Mouse (Mus musculus): ENCODE data around the gene Gga1. TPM values are rescaled to one million over a fixed set of nuclear protein-coding genes. Genes with fewer than 3 reads are reported as not detected.
A peak's percentile ranks its signal among the peaks of the same experiment; 100 is the strongest.

Gga1 gene
- polyA plus RNA-seq, 1 experiment from 2014 or later, result 31.7 TPM

DNA sequence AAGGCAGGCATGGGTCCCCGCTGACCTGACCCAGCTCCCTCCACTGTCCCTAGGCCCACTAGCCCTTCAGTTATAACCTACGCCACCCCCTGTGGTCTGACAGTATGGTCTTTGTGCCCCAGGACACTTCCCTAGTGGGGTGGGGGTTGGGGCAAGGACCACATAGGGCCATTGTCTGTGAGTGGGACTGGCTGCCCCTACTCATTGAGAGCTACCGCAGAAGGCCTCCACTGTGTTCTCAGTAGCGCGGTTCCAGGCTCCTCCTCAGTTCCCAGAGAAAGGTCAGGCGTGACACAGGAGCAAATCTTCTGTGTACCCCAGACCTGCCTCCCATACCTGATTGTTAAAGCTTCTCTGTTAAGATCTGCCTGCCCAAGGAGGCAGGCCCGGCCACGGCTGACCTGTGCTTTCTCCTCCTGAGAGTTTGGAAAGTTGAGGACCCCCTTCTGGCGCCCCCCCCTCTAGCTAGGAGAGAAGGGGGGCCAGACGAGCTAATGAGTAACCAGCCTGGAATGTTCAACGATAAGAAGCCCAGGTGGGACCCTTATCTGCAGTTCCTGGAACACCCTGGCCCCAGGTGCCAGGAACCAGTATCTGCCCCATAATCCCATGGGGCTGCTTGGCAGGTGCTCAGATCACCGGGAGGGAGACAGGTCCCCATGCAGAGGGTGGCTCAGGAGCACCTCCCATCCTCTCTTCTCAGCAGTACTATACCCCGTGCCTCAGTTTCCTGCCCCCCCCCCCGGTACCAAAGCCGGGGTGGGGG is 26.7 kb upstream of the Gga1 start:
- Histone ChIP-seq H3K9ac (replicated peaks; ENCODE audit: low read depth, low read length) (no peak overlapping the region), H3K9me3 (ENCODE audit: control insufficient read depth, low read length) (no peaks in the 10 kb centered on the region), H3K4me1 (ENCODE audit: control insufficient read depth, insufficient read depth, low read length) (0 out of 2 replicates have a peak, but pooled peaks cover 2% of the 10 kb centered on the region), H3K27me3 (ENCODE audit: control insufficient read depth, insufficient read depth, low read length) (no peaks in the 10 kb centered on the region), H3K27ac (ENCODE audit: low read depth, low read length) (no peak overlapping the region), H3K4me2 (ENCODE audit: low read depth, low read length) (no peak overlapping the region), H3K4me3 (ENCODE audit: low read depth, low read length) (no peak overlapping the region), H3K36me3 (ENCODE audit: control insufficient read depth, insufficient read depth, low read length) (no peaks in the 10 kb centered on the region)
- ATAC-seq (ENCODE audit: low read depth), result no peak
- WGBS, result 71% methylated on average over 15 of the region's 15 CpGs

DNA sequence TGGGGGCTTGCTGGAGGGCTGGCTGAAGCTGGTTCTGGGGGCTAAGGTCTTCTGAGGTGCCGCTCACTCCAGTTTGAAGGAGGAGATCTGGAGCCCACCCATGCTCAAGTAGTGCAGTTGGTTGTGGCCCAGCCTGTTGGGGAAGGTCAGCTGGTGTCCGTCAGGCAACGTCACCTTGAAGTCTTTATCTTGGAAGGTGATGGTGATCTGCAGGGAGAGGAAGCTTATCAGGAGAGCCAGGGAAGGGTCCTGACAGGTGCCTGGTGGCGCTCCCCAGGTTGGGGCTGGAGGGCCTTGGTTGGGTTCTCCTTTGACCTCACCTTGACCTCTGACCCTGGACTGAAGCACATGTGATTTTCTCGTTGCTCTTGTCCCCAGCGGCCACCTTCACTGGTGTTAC is 26.0 kb upstream of the Gga1 start:
- no peaks in the 10 kb centered on the region for H3K36me3 ChIP-seq (ENCODE audit: control insufficient read depth, insufficient read depth, low read length)
- no peak for ATAC-seq (ENCODE audit: low read depth)
- no peaks in the 10 kb centered on the region for H3K9me3 ChIP-seq (ENCODE audit: control insufficient read depth, low read length)
- H3K4me3 ChIP-seq (ENCODE audit: low read depth, low read length), result no peak overlapping the region
- no peaks in the 10 kb centered on the region for H3K27me3 ChIP-seq (ENCODE audit: control insufficient read depth, insufficient read depth, low read length)
- H3K27ac ChIP-seq (ENCODE audit: low read depth, low read length), result no peak overlapping the region
- no peak overlapping the region for H3K4me2 ChIP-seq (ENCODE audit: low read depth, low read length)
- WGBS, result 80% methylated on average over 6 of the region's 6 CpGs
- no peaks in the 10 kb centered on the region for H3K4me1 ChIP-seq (ENCODE audit: control insufficient read depth, insufficient read depth, low read length)
- H3K9ac ChIP-seq (replicated peaks; ENCODE audit: low read depth, low read length), result no peak overlapping the region

DNA sequence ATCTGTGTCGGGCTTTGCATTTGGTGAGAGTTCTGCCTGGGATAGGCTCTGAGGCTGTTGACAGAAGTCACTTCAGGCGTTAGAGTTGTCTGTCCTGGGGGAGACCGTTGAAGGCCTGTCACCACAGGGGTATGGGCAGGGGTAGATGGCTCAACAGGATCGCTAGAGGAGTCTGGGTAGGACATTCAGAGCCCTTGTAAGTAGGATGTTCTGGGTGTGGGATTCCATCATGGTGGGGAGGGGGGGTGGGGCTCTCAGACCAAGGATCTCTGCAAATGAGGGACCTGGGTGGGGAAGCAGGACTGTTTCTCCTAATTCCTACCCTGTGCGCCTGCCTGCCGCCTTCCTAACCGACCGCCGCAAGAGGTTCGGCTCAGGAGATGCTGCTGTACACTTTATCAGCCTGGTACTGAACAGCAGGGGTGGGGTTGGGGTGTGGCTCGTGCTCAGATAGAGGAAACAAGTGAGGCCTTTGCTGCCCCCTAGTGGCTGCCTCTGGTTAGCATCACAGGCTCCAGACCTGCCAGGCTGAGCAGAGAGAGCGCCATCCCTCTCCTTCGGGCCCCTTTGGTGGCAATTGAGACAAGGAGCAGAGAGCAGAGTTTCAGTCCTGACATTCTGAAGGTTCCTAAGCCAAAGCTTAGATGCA is 25.4 kb upstream of the Gga1 start:
- peak; percentile 88; the same call in 1 of the 2 replicates for ATAC-seq (ENCODE audit: low read depth)
- H3K4me1 ChIP-seq (ENCODE audit: control insufficient read depth, insufficient read depth, low read length), result no peaks in the 10 kb centered on the region
- 15% methylated on average over 13 of the region's 13 CpGs for WGBS
- H3K9ac ChIP-seq (replicated peaks; ENCODE audit: low read depth, low read length), result no peak overlapping the region
- H3K27me3 ChIP-seq (ENCODE audit: control insufficient read depth, insufficient read depth, low read length), result no peaks in the 10 kb centered on the region
- H3K9me3 ChIP-seq (ENCODE audit: control insufficient read depth, low read length), result no peaks in the 10 kb centered on the region
- no peaks in the 10 kb centered on the region for H3K36me3 ChIP-seq (ENCODE audit: control insufficient read depth, insufficient read depth, low read length)
- no peak overlapping the region for H3K4me3 ChIP-seq (ENCODE audit: low read depth, low read length)
- no peak overlapping the region for H3K4me2 ChIP-seq (ENCODE audit: low read depth, low read length)
- no peak overlapping the region for H3K27ac ChIP-seq (ENCODE audit: low read depth, low read length)

DNA sequence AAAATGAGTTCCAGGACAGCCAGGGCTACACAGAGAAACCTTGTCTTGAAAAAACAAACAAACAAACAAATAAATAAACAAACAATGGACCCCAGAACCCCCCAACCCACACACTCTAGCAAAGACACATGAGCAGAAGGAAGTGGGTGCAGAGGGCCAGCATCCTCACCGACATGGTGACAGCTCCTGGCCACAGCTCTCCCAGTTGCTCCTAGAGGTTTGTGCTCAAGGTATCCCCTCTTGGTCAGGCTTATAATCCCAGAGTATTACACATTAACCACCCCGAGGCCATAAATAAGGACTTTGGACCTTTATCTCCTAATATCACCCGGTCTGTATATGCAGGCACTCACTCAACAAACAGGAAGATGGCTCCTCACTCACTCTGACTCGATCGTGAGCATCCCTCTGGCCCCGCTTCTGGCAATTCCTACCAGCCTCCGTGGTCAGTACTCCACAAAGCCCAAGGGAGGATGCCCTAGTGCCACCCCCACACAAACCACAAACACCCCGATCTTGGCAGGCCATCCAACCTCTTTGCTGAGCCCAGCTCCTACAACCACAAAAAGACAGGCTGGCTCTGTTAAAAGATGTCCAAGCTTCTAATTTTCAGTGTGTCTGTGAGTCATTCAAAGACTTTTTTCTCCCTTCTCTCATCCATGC is 21.6 kb upstream of the Gga1 start, which contains the start of gene Lgals2:
TSS of gene Lgals2 (minus strand) at position 227 of the 663 bp plus-strand sequence.
- no peaks in the 10 kb centered on the region for H3K36me3 ChIP-seq (ENCODE audit: control insufficient read depth, insufficient read depth, low read length)
- H3K27me3 ChIP-seq (ENCODE audit: control insufficient read depth, insufficient read depth, low read length), result no peaks in the 10 kb centered on the region
- no peaks in the 10 kb centered on the region for H3K9me3 ChIP-seq (ENCODE audit: control insufficient read depth, low read length)
- 76% methylated on average over 8 of the region's 8 CpGs for WGBS
- no peaks in the 10 kb centered on the region for H3K4me1 ChIP-seq (ENCODE audit: control insufficient read depth, insufficient read depth, low read length)
- no peak within 1 kb of the TSS for H3K9ac ChIP-seq (replicated peaks; ENCODE audit: low read depth, low read length)
- H3K4me2 ChIP-seq (ENCODE audit: low read depth, low read length), result no peak within 1 kb of the TSS
- no peak within 1 kb of the TSS for H3K4me3 ChIP-seq (ENCODE audit: low read depth, low read length)
- ATAC-seq (ENCODE audit: low read depth), result no peak
- no peak within 1 kb of the TSS for H3K27ac ChIP-seq (ENCODE audit: low read depth, low read length)

DNA sequence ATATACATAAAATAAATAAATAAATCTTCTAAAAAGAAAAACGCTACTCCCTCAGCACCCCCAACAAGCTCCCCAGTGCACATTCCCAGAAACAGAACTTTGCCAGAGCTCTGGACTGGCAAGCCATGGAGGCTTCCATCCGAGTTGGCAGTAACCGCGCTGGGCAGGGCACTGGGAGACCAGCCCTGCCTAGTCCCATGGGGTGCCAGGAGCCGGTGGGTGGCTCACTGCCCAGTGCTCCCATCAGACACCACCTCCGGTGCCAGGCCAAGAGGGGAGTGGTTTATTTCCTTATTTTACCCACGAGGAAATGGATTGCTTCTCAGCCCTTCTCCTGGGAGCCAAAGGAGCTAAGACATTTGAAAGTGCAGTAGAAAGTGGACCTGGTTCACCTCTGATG is 20.0 kb upstream of the Gga1 start:
- H3K27me3 ChIP-seq (ENCODE audit: control insufficient read depth, insufficient read depth, low read length), result no peaks in the 10 kb centered on the region

DNA sequence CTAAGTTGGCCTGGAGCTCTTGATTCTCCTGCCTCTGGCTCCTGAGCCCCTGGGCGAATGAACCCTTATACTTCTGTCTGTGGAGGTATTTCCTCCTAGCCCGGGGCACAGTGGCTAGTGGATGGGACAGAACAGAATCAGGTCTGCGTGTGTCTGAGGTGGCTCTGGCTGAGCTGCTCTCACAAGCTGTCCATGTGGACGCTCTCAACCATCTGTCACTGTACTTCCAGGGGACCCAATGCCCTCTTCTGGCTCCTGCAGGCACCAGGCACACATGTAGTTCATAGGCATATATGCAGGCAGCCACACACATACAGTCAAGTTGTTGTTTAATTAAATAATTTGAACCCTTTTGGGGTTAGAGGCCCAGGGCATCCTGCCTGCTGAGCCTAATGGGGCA is 17.7 kb upstream of the Gga1 start:
- Histone ChIP-seq H3K4me2 (ENCODE audit: low read depth, low read length) (no peak overlapping the region), H3K4me1 (ENCODE audit: control insufficient read depth, insufficient read depth, low read length) (no peaks in the 10 kb centered on the region), H3K27ac (ENCODE audit: low read depth, low read length) (no peak overlapping the region), H3K4me3 (ENCODE audit: low read depth, low read length) (no peak overlapping the region), H3K9me3 (ENCODE audit: control insufficient read depth, low read length) (no peaks in the 10 kb centered on the region), H3K36me3 (ENCODE audit: control insufficient read depth, insufficient read depth, low read length) (no peaks in the 10 kb centered on the region), H3K27me3 (ENCODE audit: control insufficient read depth, insufficient read depth, low read length) (no peaks in the 10 kb centered on the region), H3K9ac (replicated peaks; ENCODE audit: low read depth, low read length) (no peak overlapping the region)
- 76% methylated on average over 4 of the region's 4 CpGs for WGBS
- ATAC-seq (ENCODE audit: low read depth), result no peak

More for the DNA sequence above, 20.0 kb upstream of the Gga1 start:
- WGBS, result 76% methylated on average over 7 of the region's 7 CpGs
- Histone ChIP-seq H3K9ac (replicated peaks; ENCODE audit: low read depth, low read length) (no peak overlapping the region), H3K27ac (ENCODE audit: low read depth, low read length) (no peak overlapping the region), H3K9me3 (ENCODE audit: control insufficient read depth, low read length) (no peaks in the 10 kb centered on the region), H3K36me3 (ENCODE audit: control insufficient read depth, insufficient read depth, low read length) (no peaks in the 10 kb centered on the region), H3K4me3 (ENCODE audit: low read depth, low read length) (no peak overlapping the region), H3K4me1 (ENCODE audit: control insufficient read depth, insufficient read depth, low read length) (no peaks in the 10 kb centered on the region), H3K4me2 (ENCODE audit: low read depth, low read length) (no peak overlapping the region)
- no peak for ATAC-seq (ENCODE audit: low read depth)

DNA sequence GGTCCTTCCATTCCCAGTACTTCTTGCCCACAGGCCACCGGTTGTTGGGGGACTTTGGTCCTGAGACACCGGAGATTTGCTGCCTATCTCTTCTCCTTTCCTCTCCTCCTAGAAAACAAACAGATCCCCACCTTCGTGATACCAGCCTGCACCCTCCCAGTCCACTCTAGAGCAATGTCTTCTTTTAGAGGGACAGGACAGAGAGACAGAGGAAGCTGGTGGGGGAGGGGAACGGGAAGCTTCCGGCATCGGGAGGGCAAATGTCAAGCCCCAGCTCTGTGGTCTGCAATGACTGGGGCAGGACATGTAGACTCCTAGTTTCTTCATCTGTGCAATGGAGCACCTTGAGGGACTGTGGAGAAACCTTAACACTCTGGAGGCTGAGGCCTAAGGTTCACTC is 17.3 kb upstream of the Gga1 start:
- Histone ChIP-seq H3K9ac (replicated peaks; ENCODE audit: low read depth, low read length) (no peak overlapping the region), H3K4me3 (ENCODE audit: low read depth, low read length) (no peak overlapping the region), H3K4me1 (ENCODE audit: control insufficient read depth, insufficient read depth, low read length) (no peaks in the 10 kb centered on the region), H3K27me3 (ENCODE audit: control insufficient read depth, insufficient read depth, low read length) (no peaks in the 10 kb centered on the region), H3K4me2 (ENCODE audit: low read depth, low read length) (no peak overlapping the region), H3K9me3 (ENCODE audit: control insufficient read depth, low read length) (no peaks in the 10 kb centered on the region), H3K36me3 (ENCODE audit: control insufficient read depth, insufficient read depth, low read length) (no peaks in the 10 kb centered on the region), H3K27ac (ENCODE audit: low read depth, low read length) (no peak overlapping the region)
- no peak for ATAC-seq (ENCODE audit: low read depth)
- WGBS, result 79% methylated on average over 6 of the region's 6 CpGs

DNA sequence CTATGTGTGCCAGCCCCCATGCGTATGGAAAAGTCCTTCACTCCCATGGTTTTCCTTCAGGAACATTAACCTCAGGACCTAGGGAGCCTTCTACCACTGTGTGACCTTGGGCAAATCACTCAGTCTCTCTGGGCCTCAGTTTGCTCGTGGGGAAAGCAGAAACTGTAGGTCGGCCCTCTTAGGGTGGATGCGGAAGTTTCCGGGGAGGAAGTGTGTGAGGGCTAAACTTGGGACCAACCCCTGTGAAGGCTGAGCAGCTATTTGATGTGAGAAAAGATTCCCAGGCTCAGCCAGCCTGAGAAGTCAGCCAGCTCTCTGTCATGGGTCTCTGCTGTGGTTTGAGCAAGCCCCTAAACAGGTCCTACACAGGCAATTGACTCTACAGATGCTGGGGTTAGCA is 14.7 kb upstream of the Gga1 start:
- no peaks in the 10 kb centered on the region for H3K27me3 ChIP-seq (ENCODE audit: control insufficient read depth, insufficient read depth, low read length)
- ATAC-seq (ENCODE audit: low read depth), result no peak
- no peak overlapping the region for H3K27ac ChIP-seq (ENCODE audit: low read depth, low read length)
- 86% methylated on average over 5 of the region's 5 CpGs for WGBS
- no peaks in the 10 kb centered on the region for H3K4me1 ChIP-seq (ENCODE audit: control insufficient read depth, insufficient read depth, low read length)
- H3K4me2 ChIP-seq (ENCODE audit: low read depth, low read length), result no peak overlapping the region
- H3K9ac ChIP-seq (replicated peaks; ENCODE audit: low read depth, low read length), result no peak overlapping the region
- H3K4me3 ChIP-seq (ENCODE audit: low read depth, low read length), result no peak overlapping the region
- H3K36me3 ChIP-seq (ENCODE audit: control insufficient read depth, insufficient read depth, low read length), result no peaks in the 10 kb centered on the region
- H3K9me3 ChIP-seq (ENCODE audit: control insufficient read depth, low read length), result no peaks in the 10 kb centered on the region

DNA sequence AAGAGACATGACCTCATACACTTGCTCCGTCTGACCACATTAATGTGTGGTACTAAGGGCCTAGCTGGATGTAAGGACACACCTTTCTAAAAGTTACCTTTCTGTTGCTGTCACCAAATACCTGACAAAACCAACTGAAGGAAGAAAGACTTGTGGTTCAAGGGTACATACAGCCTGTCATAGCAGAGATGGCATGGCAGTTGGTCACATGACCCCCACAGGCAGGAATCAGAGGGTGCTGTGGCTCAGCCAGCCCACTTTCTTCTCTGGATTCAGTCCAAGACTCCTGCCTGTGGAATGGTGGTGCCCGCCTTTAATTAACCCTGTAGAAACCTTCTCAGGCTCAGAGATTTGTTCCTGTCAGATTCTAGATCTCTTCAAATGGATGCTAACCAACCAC is 13.8 kb upstream of the Gga1 start:
- Histone ChIP-seq H3K27ac (ENCODE audit: low read depth, low read length) (no peak overlapping the region), H3K4me2 (ENCODE audit: low read depth, low read length) (no peak overlapping the region), H3K27me3 (ENCODE audit: control insufficient read depth, insufficient read depth, low read length) (no peaks in the 10 kb centered on the region)

More for the DNA sequence above, 13.8 kb upstream of the Gga1 start:
- WGBS, result 65% methylated on average over 2 of the region's 2 CpGs
- no peaks in the 10 kb centered on the region for H3K36me3 ChIP-seq (ENCODE audit: control insufficient read depth, insufficient read depth, low read length)
- no peaks in the 10 kb centered on the region for H3K9me3 ChIP-seq (ENCODE audit: control insufficient read depth, low read length)
- ATAC-seq (ENCODE audit: low read depth), result no peak
- no peak overlapping the region for H3K4me3 ChIP-seq (ENCODE audit: low read depth, low read length)
- H3K9ac ChIP-seq (replicated peaks; ENCODE audit: low read depth, low read length), result no peak overlapping the region
- H3K4me1 ChIP-seq (ENCODE audit: control insufficient read depth, insufficient read depth, low read length), result no peaks in the 10 kb centered on the region

Measured in neural tube, embryonic 14.5 days (tissue).